Comparison of ENCODE assay signal across 23 mouse cellular contexts in the genomic region with DNA sequence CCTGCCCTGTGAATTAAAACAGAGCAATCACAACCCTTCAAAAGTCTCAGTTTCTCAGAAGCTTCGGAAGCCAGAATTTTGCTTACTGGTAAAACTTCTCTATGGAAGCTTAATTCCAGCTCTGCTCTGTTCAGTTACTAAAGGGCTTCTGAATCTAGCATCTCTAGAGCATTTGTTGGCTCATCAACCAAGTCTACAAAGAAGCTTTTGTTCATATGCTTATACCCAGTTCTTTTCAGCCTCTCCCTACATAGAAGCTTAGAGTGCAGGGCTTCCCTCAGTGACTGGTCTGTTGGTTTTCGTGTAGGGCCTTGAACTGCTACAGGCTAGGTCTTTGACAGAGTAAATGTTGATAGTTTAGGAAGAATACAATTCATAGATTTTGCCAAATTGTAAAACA.
DNase-seq lines count a peak whose midpoint lies in the region; ATAC-seq and TF ChIP-seq lines count a peak whose summit lies in the region.
"Had no signal": no experiment of that assay in that cellular context is flagged by ENCODE, and none has a peak within 500 bp of the region (broad histone marks: within the 10 kb centered on the region; RNA-seq: fewer than 3 reads in every experiment).

No protein-coding gene starts in this region.

- H3K9ac ChIP-seq in forebrain, postnatal 0 days = no peak overlapping the region
- no peak overlapping the region for H3K9ac ChIP-seq in hindbrain, embryonic 16.5 days (ENCODE audit: low read depth, low read length)
- no peak overlapping the region for H3K9ac ChIP-seq in midbrain, embryonic 14.5 days (replicated peaks; ENCODE audit: low read length)
- H3K9ac ChIP-seq in hindbrain, postnatal 0 days (replicated peaks; ENCODE audit: low read length) = no peak overlapping the region
- H3K9ac ChIP-seq: embryonic facial prominence, embryonic 13.5 days had no signal

- H3K36me3 ChIP-seq in forebrain, embryonic 10.5 days (replicated peaks) = no peaks in the 10 kb centered on the region
- no peaks in the 10 kb centered on the region for H3K36me3 ChIP-seq in forebrain, postnatal 0 days (ENCODE audit: insufficient read depth)
- no peaks in the 10 kb centered on the region for H3K36me3 ChIP-seq in hindbrain, embryonic 10.5 days
- no peaks in the 10 kb centered on the region for H3K36me3 ChIP-seq in hindbrain, embryonic 16.5 days (ENCODE audit: control insufficient read depth, insufficient read depth, low read length)
- no peaks in the 10 kb centered on the region for H3K36me3 ChIP-seq in midbrain, embryonic 10.5 days
- H3K36me3 ChIP-seq in midbrain, embryonic 14.5 days (ENCODE audit: control insufficient read depth, insufficient read depth, low read length) = no peaks in the 10 kb centered on the region
- H3K36me3 ChIP-seq in hindbrain, postnatal 0 days (ENCODE audit: insufficient read depth, low read length) = no peaks in the 10 kb centered on the region
- H3K36me3 ChIP-seq: embryonic facial prominence, embryonic 13.5 days; G1E; heart, embryonic 10.5 days had no signal

- WGBS in forebrain, embryonic 10.5 days = 74% methylated on average over 2 of the region's 2 CpGs
- WGBS in forebrain, postnatal 0 days = 39% methylated on average over 2 of the region's 2 CpGs
- 74% methylated on average over 2 of the region's 2 CpGs for WGBS in hindbrain, embryonic 10.5 days
- 59% methylated on average over 2 of the region's 2 CpGs for WGBS in hindbrain, embryonic 16.5 days
- WGBS in midbrain, embryonic 10.5 days = 69% methylated on average over 2 of the region's 2 CpGs
- WGBS in midbrain, embryonic 14.5 days = 58% methylated on average over 2 of the region's 2 CpGs
- 61% methylated on average over 2 of the region's 2 CpGs for WGBS in hindbrain, postnatal 0 days

- H3K27ac ChIP-seq in forebrain, embryonic 10.5 days = peak overlapping the region; percentile 4; the same call in 1 of the 2 replicates
- no peak overlapping the region for H3K27ac ChIP-seq in forebrain, postnatal 0 days (ENCODE audit: low read depth, low read length)
- H3K27ac ChIP-seq in hindbrain, embryonic 10.5 days = peak overlapping the region; percentile 66
- no peak overlapping the region for H3K27ac ChIP-seq in hindbrain, embryonic 16.5 days (ENCODE audit: low read depth, low read length)
- peak overlapping the region; percentile 78 for H3K27ac ChIP-seq in midbrain, embryonic 10.5 days (replicated peaks)
- no peak overlapping the region for H3K27ac ChIP-seq in midbrain, embryonic 14.5 days (replicated peaks; ENCODE audit: low read depth, low read length)
- H3K27ac ChIP-seq in hindbrain, postnatal 0 days = peak overlapping the region; percentile 36; the same call in 1 of the 2 replicates
- H3K27ac ChIP-seq: embryonic facial prominence, embryonic 13.5 days; heart, embryonic 10.5 days had no signal

- no peak for TF ChIP-seq CTCF in forebrain, postnatal 0 days (IDR thresholded peaks at IDR 0.05; ENCODE audit: low read depth)
- no peak for TF ChIP-seq CTCF in hindbrain, postnatal 0 days (IDR thresholded peaks at IDR 0.05; ENCODE audit: low read depth)

- H3K27me3 ChIP-seq in forebrain, embryonic 10.5 days (ENCODE audit: poor library complexity, severe bottlenecking) = no peaks in the 10 kb centered on the region
- H3K27me3 ChIP-seq in forebrain, postnatal 0 days (ENCODE audit: insufficient read depth, low read length) = no peaks in the 10 kb centered on the region
- no peaks in the 10 kb centered on the region for H3K27me3 ChIP-seq in hindbrain, embryonic 10.5 days (ENCODE audit: insufficient read depth, poor library complexity, severe bottlenecking)
- H3K27me3 ChIP-seq in hindbrain, embryonic 16.5 days (replicated peaks; ENCODE audit: control insufficient read depth, insufficient read depth, low read length) = no peaks in the 10 kb centered on the region
- no peaks in the 10 kb centered on the region for H3K27me3 ChIP-seq in midbrain, embryonic 10.5 days (ENCODE audit: low read depth, poor library complexity, severe bottlenecking)
- H3K27me3 ChIP-seq in midbrain, embryonic 14.5 days (ENCODE audit: control insufficient read depth, insufficient read depth, low read length) = no peaks in the 10 kb centered on the region
- H3K27me3 ChIP-seq in hindbrain, postnatal 0 days (ENCODE audit: insufficient read depth, low read length) = no peaks in the 10 kb centered on the region
- H3K27me3 ChIP-seq: embryonic facial prominence, embryonic 13.5 days had no signal

- H3K9me3 ChIP-seq in forebrain, embryonic 10.5 days = no peaks in the 10 kb centered on the region
- H3K9me3 ChIP-seq in forebrain, postnatal 0 days (ENCODE audit: low read length) = no peaks in the 10 kb centered on the region
- no peaks in the 10 kb centered on the region for H3K9me3 ChIP-seq in hindbrain, embryonic 10.5 days
- H3K9me3 ChIP-seq in hindbrain, embryonic 16.5 days (ENCODE audit: control insufficient read depth, low read length) = no peaks in the 10 kb centered on the region
- 0 out of 2 replicates have a peak, but pooled peaks cover 5% of the 10 kb centered on the region for H3K9me3 ChIP-seq in midbrain, embryonic 10.5 days (replicated peaks)
- no peaks in the 10 kb centered on the region for H3K9me3 ChIP-seq in midbrain, embryonic 14.5 days (ENCODE audit: control insufficient read depth, low read length)
- H3K9me3 ChIP-seq in hindbrain, postnatal 0 days (ENCODE audit: low read length) = no peaks in the 10 kb centered on the region
- H3K9me3 ChIP-seq: embryonic facial prominence, embryonic 13.5 days; heart, embryonic 10.5 days had no signal

- no peak overlapping the region for H3K4me3 ChIP-seq in forebrain, embryonic 10.5 days
- H3K4me3 ChIP-seq in forebrain, postnatal 0 days (ENCODE audit: low read depth, low read length) = no peak overlapping the region
- no peak overlapping the region for H3K4me3 ChIP-seq in hindbrain, embryonic 10.5 days
- H3K4me3 ChIP-seq in hindbrain, embryonic 16.5 days (ENCODE audit: low read length) = no peak overlapping the region
- H3K4me3 ChIP-seq in midbrain, embryonic 10.5 days = no peak overlapping the region
- H3K4me3 ChIP-seq in midbrain, embryonic 14.5 days (replicated peaks; ENCODE audit: low read depth, low read length) = no peak overlapping the region
- no peak overlapping the region for H3K4me3 ChIP-seq in hindbrain, postnatal 0 days (ENCODE audit: low read length)
- H3K4me3 ChIP-seq: embryonic facial prominence, embryonic 13.5 days; heart, embryonic 10.5 days had no signal

- ATAC-seq in forebrain, postnatal 0 days = no peak
- ATAC-seq in hindbrain, embryonic 16.5 days = no peak
- ATAC-seq in midbrain, embryonic 14.5 days (ENCODE audit: low FRiP score, low TSS enrichment) = no peak
- ATAC-seq in hindbrain, postnatal 0 days = no peak
- ATAC-seq: CD4-positive, CD25-positive, alpha-beta regulatory T cell, adult 4 months had no signal

- DNase-seq in forebrain, embryonic 10.5 days (ENCODE audit: extremely low spot score, low spot score) = no peak
- no peak for DNase-seq in forebrain, postnatal 0 days
- DNase-seq in hindbrain, embryonic 10.5 days (ENCODE audit: low spot score) = no peak
- no peak for DNase-seq in midbrain, embryonic 10.5 days (ENCODE audit: low spot score)
- DNase-seq in midbrain, embryonic 14.5 days = no peak
- DNase-seq in hindbrain, postnatal 0 days (ENCODE audit: low spot score) = no peak
- no peak for DNase-seq in cerebellum, adult 11 months
- DNase-seq: adrenal gland, adult 8-10 months; adrenal gland, postnatal 36 days; B cell, adult 2 months; cerebellum, adult 18-20 months; cerebellum, adult 9-11 months; cerebellum, postnatal 36 days; gastrocnemius, postnatal 10 days; heart, adult 18-20 months; heart, postnatal 10 days; heart, postnatal 4 days; kidney, adult 11 months had no signal

- H3K4me1 ChIP-seq in forebrain, embryonic 10.5 days = peaks cover 23% of the 10 kb centered on the region
- H3K4me1 ChIP-seq in forebrain, postnatal 0 days (ENCODE audit: insufficient read depth) = no peaks in the 10 kb centered on the region
- peaks cover 35% of the 10 kb centered on the region for H3K4me1 ChIP-seq in hindbrain, embryonic 10.5 days (replicated peaks)
- peaks cover 5% of the 10 kb centered on the region for H3K4me1 ChIP-seq in hindbrain, embryonic 16.5 days (ENCODE audit: control insufficient read depth, insufficient read depth, low read depth, low read length)
- peaks cover 40% of the 10 kb centered on the region for H3K4me1 ChIP-seq in midbrain, embryonic 10.5 days
- H3K4me1 ChIP-seq in midbrain, embryonic 14.5 days (ENCODE audit: control insufficient read depth, insufficient read depth, low read length) = peaks cover 8% of the 10 kb centered on the region
- peaks cover 2% of the 10 kb centered on the region for H3K4me1 ChIP-seq in hindbrain, postnatal 0 days (ENCODE audit: insufficient read depth, low read length)

- H3K4me2 ChIP-seq in forebrain, postnatal 0 days (ENCODE audit: low read depth) = no peak overlapping the region
- H3K4me2 ChIP-seq in hindbrain, embryonic 16.5 days (ENCODE audit: low read length) = no peak overlapping the region
- no peak overlapping the region for H3K4me2 ChIP-seq in midbrain, embryonic 14.5 days (ENCODE audit: low read length)
- H3K4me2 ChIP-seq in hindbrain, postnatal 0 days (ENCODE audit: low read depth, low read length) = no peak overlapping the region
- H3K4me2 ChIP-seq: embryonic facial prominence, embryonic 13.5 days had no signal

Comparison
In these comparisons a context has a peak if more than half of its experiments do, and no peak if none do; other contexts are left out.
1. H3K27ac ChIP-seq: peak in forebrain, embryonic 10.5 days (single experiment), hindbrain, embryonic 10.5 days (single experiment), midbrain, embryonic 10.5 days (single experiment) and hindbrain, postnatal 0 days (single experiment); none in forebrain, postnatal 0 days (single experiment), hindbrain, embryonic 16.5 days (single experiment) and midbrain, embryonic 14.5 days (single experiment).